Mouse (Mus musculus): ENCODE measurements around the gene Krt7.

Krt7 gene

GRCm38 (mm10) chr15:101410775-101411174 is at the start of gene Krt7:
TSS of gene Krt7 (plus strand) at chr15:101411043.
- DNase-seq: no peak

GRCm38 (mm10) chr15:101362393-101363010 is 48.3 kb upstream of the Krt7 start:
- DNase-seq: no peak

- DNase-seq: no peak
These were observed 46.9 kb upstream of the Krt7 start for GRCm38 (mm10) chr15:101363933-101364332.

GRCm38 (mm10) chr15:101364425-101364824 is 46.4 kb upstream of the Krt7 start:
- DNase-seq: no peak

- DNase-seq: no peak
These were observed 45.8 kb upstream of the Krt7 start for GRCm38 (mm10) chr15:101364891-101365671.

GRCm38 (mm10) chr15:101365721-101366120 is 45.1 kb upstream of the Krt7 start:
- no peak for DNase-seq

- no peak for DNase-seq
These were observed 44.4 kb upstream of the Krt7 start for GRCm38 (mm10) chr15:101366482-101366881.

- no peak for DNase-seq
These were observed 43.9 kb upstream of the Krt7 start for GRCm38 (mm10) chr15:101366926-101367325.

- no peak for DNase-seq
These were observed 43.3 kb upstream of the Krt7 start for GRCm38 (mm10) chr15:101367497-101367896.

GRCm38 (mm10) chr15:101368015-101368414 is 42.8 kb upstream of the Krt7 start:
- DNase-seq: no peak

GRCm38 (mm10) chr15:101368502-101369381 is 42.1 kb upstream of the Krt7 start:
- DNase-seq: no peak

GRCm38 (mm10) chr15:101369382-101370100 is 41.3 kb upstream of the Krt7 start:
- no peak for DNase-seq

- DNase-seq: no peak
These were observed 40.5 kb upstream of the Krt7 start, which contains the start of gene Krt80 for GRCm38 (mm10) chr15:101370101-101370911. TSS of gene Krt80 (minus strand) at chr15:101370162.

GRCm38 (mm10) chr15:101371141-101371985 is 39.5 kb upstream of the Krt7 start:
- no peak for DNase-seq

- DNase-seq: no peak
These were observed 38.5 kb upstream of the Krt7 start for GRCm38 (mm10) chr15:101372131-101372977.

GRCm38 (mm10) chr15:101373286-101373898 is 37.5 kb upstream of the Krt7 start:
- DNase-seq: no peak

GRCm38 (mm10) chr15:101374879-101375278 is 36.0 kb upstream of the Krt7 start:
- DNase-seq: no peak

GRCm38 (mm10) chr15:101375956-101376775 is 34.7 kb upstream of the Krt7 start:
- DNase-seq: no peak

- DNase-seq: no peak
These were observed 34.1 kb upstream of the Krt7 start for GRCm38 (mm10) chr15:101376776-101377061.

Data from thymus, postnatal 4 days (tissue).